Mouse (Mus musculus) small intestine, adult 2 months (tissue): ENCODE data around the gene Plrg1. TPM values are rescaled to one million over a fixed set of nuclear protein-coding genes. Genes with fewer than 3 reads are reported as not detected.

ENCODE experiments used
- H3K27ac ChIP-seq: fragments of 200-500 bp; 2 replicates; pipeline ENCODE4 v1.5.1; 2012; ENCODE audit warnings: low read depth, low read length, control low read depth, inconsistent platforms; ENCODE audit not compliant: insufficient read depth
- H3K27me3 ChIP-seq: fragments of 200-500 bp; 2 replicates; pipeline ENCODE4 v1.6.1; 2012; ENCODE audit warnings: mild to moderate bottlenecking, moderate library complexity, low read length, inconsistent platforms; ENCODE audit not compliant: control insufficient read depth, insufficient read depth
- H3K36me3 ChIP-seq: fragments of 200-500 bp; 2 replicates; pipeline ENCODE4 v1.6.1; 2012; ENCODE audit warnings: mild to moderate bottlenecking, low read length, control low read depth, inconsistent platforms; ENCODE audit not compliant: control insufficient read depth, insufficient read depth
- H3K4me1 ChIP-seq: fragments of 200-500 bp; 2 replicates; pipeline ENCODE4 v1.6.1; 2012; ENCODE audit warnings: low read length, inconsistent platforms, mixed read lengths; ENCODE audit not compliant: control insufficient read depth, insufficient read depth, insufficient read length
- H3K4me3 ChIP-seq: fragments of 200-500 bp; 2 replicates; pipeline ENCODE4 v1.5.1; 2012; ENCODE audit warnings: low read depth, mild to moderate bottlenecking, control low read depth, inconsistent platforms, low read length, moderate library complexity
- CTCF ChIP-seq: fragments of 200-500 bp; IDR thresholded peaks from 2 replicates; pipeline ENCODE4 v1.5.1; 2012; ENCODE audit warnings: low read depth, mild to moderate bottlenecking, control low read depth, inconsistent platforms, low read length, moderate library complexity, mixed read lengths; ENCODE audit not compliant: insufficient replicate concordance, insufficient read length; ENCODE audit errors: extremely low read depth
- POLR2A ChIP-seq: fragments of 200-500 bp; IDR thresholded peaks from 2 replicates; pipeline ENCODE4 v1.6.1; 2012; ENCODE audit warnings: low read depth, mild to moderate bottlenecking, control low read depth, inconsistent platforms, low read length, moderate library complexity
- WGBS: fragments of 180-500 bp; shearing (Covaris S2); methylation state at CpG from one replicate; pipeline ENCODE4 v1.1.7; 2018; 5-methylcytosine and 5-hydroxymethylcytosine counted together
- polyA plus RNA-seq: library from polyadenylated mRNA; depleted of rRNA; stranded (reverse); fragments of >200 nt; gene quantifications from 2 replicates; pipeline ENCODE4 v1.2.3, GENCODE M21; 2012; rRNA removed

Gene Plrg1
- 9.0 and 18.6 TPM in 2 replicates for polyA plus RNA-seq

DNA sequence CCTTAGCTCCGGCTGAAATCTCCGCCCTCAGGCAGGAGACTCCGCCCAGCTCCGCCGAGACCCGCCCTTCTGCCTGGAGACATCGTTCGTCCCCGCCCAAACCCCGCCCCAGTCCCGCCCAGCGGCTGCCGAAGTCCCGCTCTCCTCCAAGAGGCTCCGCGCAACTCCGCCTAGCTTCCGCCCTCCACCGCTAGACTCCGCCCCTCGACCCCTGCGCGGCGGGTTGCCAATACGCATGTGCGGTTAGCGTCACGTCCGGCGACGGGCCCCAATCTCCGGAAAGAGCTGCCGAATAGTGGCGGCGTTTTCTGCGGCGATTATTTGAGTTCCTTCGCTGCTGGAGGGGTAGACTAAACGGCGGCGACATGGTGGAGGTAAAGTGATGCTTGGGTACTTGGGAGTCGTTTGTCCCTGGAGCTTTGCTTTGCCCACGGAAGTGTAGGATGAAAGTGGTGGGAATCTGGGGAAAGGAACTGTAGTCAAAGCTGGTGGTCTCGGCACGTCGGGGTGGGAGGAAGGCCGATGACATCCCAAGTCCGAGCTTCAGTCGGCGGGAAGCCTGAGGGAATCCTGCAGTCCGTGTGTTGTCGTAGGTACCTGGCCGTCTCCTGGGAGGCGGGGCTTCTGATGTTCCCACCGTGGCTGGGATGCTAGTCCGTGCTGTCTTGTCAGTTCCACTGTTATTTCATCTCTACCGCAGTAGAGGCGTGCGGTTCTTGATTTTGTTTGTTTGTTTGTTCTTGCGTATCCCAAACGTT, at the start of gene Plrg1:
Gene Plrg1 (plus strand): TSS at position 242 of the 758 bp plus-strand sequence.
- 1% methylated on average over 61 of the region's 61 CpGs for WGBS
- peak within 1 kb of the TSS; percentile 39 for H3K27ac ChIP-seq

DNA sequence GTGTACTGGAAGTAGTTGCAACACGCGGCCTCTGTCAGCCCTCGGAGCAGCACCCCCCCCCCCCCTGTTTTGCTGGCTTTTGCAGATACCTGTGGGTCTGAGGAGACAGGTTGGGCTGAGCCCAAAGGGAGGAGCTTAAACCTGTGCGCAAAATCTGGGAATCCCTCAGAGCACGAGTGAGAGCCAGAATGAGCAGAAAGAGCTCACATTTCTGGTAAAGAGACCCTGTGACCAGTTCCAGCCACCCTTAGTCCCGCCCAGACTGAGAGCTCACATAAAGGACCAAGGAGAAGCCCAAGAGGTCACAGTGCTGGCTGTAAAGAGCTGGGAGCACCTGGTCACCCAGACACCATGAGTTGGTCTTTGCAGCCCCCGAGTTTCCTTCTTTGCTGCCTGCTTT, 47.8 kb upstream of the Plrg1 start, which contains the start of gene Fgg:
Gene Fgg (plus strand): TSS at position 168 of the 400 bp plus-strand sequence.
- H3K4me3 ChIP-seq = no peak within 1 kb of the TSS
- TF ChIP-seq POLR2A (no peak), CTCF (no peak)
- 43% methylated on average over 7 of the region's 7 CpGs for WGBS
- no peaks in the 10 kb centered on the region for H3K4me1 ChIP-seq
- no peaks in the 10 kb centered on the region for H3K36me3 ChIP-seq
- H3K27ac ChIP-seq = no peak within 1 kb of the TSS
- H3K27me3 ChIP-seq = no peaks in the 10 kb centered on the region

More for the DNA sequence above, at the start of gene Plrg1:
- H3K4me3 ChIP-seq = peak within 1 kb of the TSS; percentile 74
- H3K4me1 ChIP-seq = no peaks in the 10 kb centered on the region; the same call in 1 of the 2 replicates
- TF ChIP-seq POLR2A = peak; percentile 80
- no peak for TF ChIP-seq CTCF
- H3K27me3 ChIP-seq = no peaks in the 10 kb centered on the region
- peaks cover 19% of the 10 kb centered on the region for H3K36me3 ChIP-seq

GRCm38 (mm10) chr3:83010291-83010690, 45.0 kb upstream of the Plrg1 start:
- Histone ChIP-seq H3K36me3 (no peaks in the 10 kb centered on the region), H3K4me1 (no peaks in the 10 kb centered on the region), H3K4me3 (no peak overlapping the region), H3K27ac (no peak overlapping the region), H3K27me3 (no peaks in the 10 kb centered on the region)
- WGBS = 43% methylated on average over 11 of the region's 11 CpGs
- TF ChIP-seq CTCF (no peak), POLR2A (no peak)

DNA sequence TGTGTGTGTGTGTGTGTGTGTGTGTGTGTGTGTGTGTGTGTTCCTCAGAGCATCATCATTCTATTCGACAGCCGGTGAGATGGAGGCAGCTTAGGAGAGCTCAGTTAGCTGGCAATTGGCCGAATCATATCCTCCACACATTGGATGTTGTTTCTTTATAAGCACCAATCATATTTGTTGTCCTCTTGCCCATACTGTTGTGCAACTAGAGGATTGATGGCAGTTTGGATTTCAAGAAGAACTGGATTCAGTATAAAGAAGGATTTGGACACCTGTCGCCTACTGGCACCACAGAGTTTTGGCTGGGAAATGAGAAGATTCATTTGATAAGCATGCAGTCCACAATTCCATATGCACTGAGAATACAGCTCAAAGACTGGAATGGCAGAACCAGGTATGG, 44.2 kb upstream of the Plrg1 start:
- H3K27ac ChIP-seq = no peak overlapping the region
- H3K4me3 ChIP-seq = no peak overlapping the region
- no peaks in the 10 kb centered on the region for H3K36me3 ChIP-seq
- H3K27me3 ChIP-seq = no peaks in the 10 kb centered on the region
- TF ChIP-seq POLR2A (no peak), CTCF (no peak)
- H3K4me1 ChIP-seq = no peaks in the 10 kb centered on the region
- 81% methylated on average over 4 of the region's 4 CpGs for WGBS

DNA sequence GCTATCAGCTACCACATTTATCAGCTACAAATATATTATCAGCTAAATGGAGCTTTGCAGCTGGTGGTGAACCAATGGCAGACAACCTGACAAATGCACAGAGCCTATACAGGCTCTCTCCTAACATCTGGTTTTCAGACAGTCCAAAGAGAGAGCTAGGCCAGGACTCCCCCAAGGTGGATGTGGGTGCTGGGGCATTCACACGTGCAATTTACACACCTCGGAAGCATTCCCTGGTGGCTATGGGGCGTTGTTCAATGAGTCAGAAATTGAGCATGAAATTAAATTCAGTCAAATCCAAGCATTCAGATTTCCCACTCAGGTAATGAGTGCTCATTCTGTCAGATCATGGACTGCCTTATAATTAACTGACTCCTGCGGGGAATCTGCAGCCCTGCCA, 43.8 kb upstream of the Plrg1 start:
- Histone ChIP-seq H3K4me1 (no peaks in the 10 kb centered on the region), H3K27ac (no peak overlapping the region), H3K4me3 (no peak overlapping the region), H3K36me3 (no peaks in the 10 kb centered on the region), H3K27me3 (no peaks in the 10 kb centered on the region)
- WGBS = 90% methylated on average over 4 of the region's 4 CpGs
- TF ChIP-seq POLR2A = no peak
- TF ChIP-seq CTCF = no peak

DNA sequence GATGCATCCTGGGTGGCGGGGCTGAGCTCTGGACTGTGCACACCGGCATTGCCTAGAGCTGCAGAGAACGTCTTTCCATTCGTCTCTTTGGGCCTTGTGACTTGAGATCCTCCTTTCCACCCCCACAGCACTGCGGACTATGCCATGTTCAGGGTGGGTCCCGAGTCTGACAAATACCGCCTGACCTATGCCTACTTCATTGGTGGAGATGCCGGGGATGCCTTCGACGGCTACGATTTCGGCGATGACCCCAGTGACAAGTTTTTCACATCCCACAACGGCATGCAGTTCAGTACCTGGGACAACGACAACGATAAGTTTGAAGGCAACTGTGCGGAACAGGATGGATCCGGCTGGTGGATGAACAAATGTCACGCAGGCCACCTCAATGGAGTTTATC, 42.7 kb upstream of the Plrg1 start:
- no peaks in the 10 kb centered on the region for H3K27me3 ChIP-seq
- H3K4me3 ChIP-seq = no peak overlapping the region
- H3K36me3 ChIP-seq = no peaks in the 10 kb centered on the region
- no peaks in the 10 kb centered on the region for H3K4me1 ChIP-seq
- 92% methylated on average over 19 of the region's 19 CpGs for WGBS
- no peak overlapping the region for H3K27ac ChIP-seq
- TF ChIP-seq POLR2A (no peak), CTCF (no peak)

DNA sequence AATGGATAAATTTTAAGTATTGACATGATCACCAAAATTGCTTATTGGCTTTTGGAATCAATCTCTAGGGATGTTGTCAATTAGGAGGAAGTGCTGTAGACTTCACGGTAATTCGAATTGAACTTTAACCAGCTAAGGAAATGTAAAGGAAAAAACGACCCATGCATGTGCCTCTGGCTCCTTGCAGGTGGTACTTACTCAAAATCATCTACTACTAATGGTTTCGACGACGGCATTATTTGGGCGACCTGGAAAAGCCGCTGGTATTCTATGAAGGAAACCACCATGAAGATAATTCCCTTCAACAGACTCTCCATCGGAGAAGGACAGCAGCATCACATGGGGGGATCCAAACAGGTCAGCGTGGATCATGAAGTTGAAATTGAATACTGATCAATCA, 41.4 kb upstream of the Plrg1 start:
- Histone ChIP-seq H3K4me1 (no peaks in the 10 kb centered on the region), H3K27me3 (no peaks in the 10 kb centered on the region), H3K36me3 (no peaks in the 10 kb centered on the region), H3K27ac (no peak overlapping the region), H3K4me3 (no peak overlapping the region)
- TF ChIP-seq POLR2A = no peak
- no peak for TF ChIP-seq CTCF
- 72% methylated on average over 10 of the region's 10 CpGs for WGBS
